Mouse (Mus musculus) spleen, adult 2 months (tissue): ENCODE data around the gene Mllt11. TPM values are rescaled to one million over a fixed set of nuclear protein-coding genes. Genes with fewer than 3 reads are reported as not detected.
A peak's percentile ranks its signal among the peaks of the same experiment; 100 is the strongest.

Source experiments
- DNase-seq, 2 experiments: peaks; one replicate each; pipeline versions ENCODE4 v3.0.0 to v3.0.0-alpha.2; 2012 to 2021; ENCODE audit warnings: low spot score in 2 of 2, low read depth in 1 of 2
- H3K27ac ChIP-seq: fragments of 200-500 bp; 2 replicates; pipeline ENCODE4 v1.5.1; 2012; ENCODE audit warnings: low read length, inconsistent platforms; ENCODE audit not compliant: insufficient read depth
- H3K27me3 ChIP-seq: fragments of 200-500 bp; 2 replicates; pipeline ENCODE4 v1.6.1; 2012; ENCODE audit warnings: mild to moderate bottlenecking, moderate library complexity, low read length, inconsistent platforms; ENCODE audit not compliant: control insufficient read depth, insufficient read depth
- H3K36me3 ChIP-seq: fragments of 200-500 bp; 2 replicates; pipeline ENCODE4 v1.6.1; 2012; ENCODE audit warnings: mild to moderate bottlenecking, low read length, inconsistent platforms; ENCODE audit not compliant: control insufficient read depth, insufficient read depth
- H3K4me1 ChIP-seq: fragments of 200-500 bp; 2 replicates; pipeline ENCODE4 v1.6.1; 2011; ENCODE audit warnings: inconsistent platforms; ENCODE audit not compliant: control insufficient read depth, insufficient read depth, insufficient read length
- H3K4me3 ChIP-seq: fragments of 200-500 bp; 2 replicates; pipeline ENCODE4 v1.5.1; 2011; ENCODE audit warnings: mild to moderate bottlenecking, inconsistent platforms; ENCODE audit not compliant: insufficient read depth, insufficient read length; ENCODE audit errors: extremely low read depth
- CTCF ChIP-seq: fragments of 200-500 bp; IDR thresholded peaks from 2 replicates; pipeline ENCODE4 v1.5.1; 2011; ENCODE audit warnings: mild to moderate bottlenecking, inconsistent platforms; ENCODE audit not compliant: insufficient read depth, insufficient read length, insufficient replicate concordance; ENCODE audit errors: extremely low read depth
- POLR2A ChIP-seq: fragments of 200-500 bp; IDR thresholded peaks from 2 replicates; pipeline ENCODE4 v1.6.1; 2011; ENCODE audit warnings: low read depth, low read length, inconsistent platforms
- WGBS: fragments of 180-500 bp; shearing (Covaris S2); methylation state at CpG from one replicate; pipeline ENCODE4 v1.1.7; 2018; 5-methylcytosine and 5-hydroxymethylcytosine counted together
- polyA plus RNA-seq: library from polyadenylated mRNA; depleted of rRNA; stranded (reverse); fragments of >200 nt; gene quantifications from 2 replicates; pipeline ENCODE4 v1.2.3, GENCODE M21; 2012

Gene Mllt11
- polyA plus RNA-seq, 1 experiment = 16.2 TPM

DNA sequence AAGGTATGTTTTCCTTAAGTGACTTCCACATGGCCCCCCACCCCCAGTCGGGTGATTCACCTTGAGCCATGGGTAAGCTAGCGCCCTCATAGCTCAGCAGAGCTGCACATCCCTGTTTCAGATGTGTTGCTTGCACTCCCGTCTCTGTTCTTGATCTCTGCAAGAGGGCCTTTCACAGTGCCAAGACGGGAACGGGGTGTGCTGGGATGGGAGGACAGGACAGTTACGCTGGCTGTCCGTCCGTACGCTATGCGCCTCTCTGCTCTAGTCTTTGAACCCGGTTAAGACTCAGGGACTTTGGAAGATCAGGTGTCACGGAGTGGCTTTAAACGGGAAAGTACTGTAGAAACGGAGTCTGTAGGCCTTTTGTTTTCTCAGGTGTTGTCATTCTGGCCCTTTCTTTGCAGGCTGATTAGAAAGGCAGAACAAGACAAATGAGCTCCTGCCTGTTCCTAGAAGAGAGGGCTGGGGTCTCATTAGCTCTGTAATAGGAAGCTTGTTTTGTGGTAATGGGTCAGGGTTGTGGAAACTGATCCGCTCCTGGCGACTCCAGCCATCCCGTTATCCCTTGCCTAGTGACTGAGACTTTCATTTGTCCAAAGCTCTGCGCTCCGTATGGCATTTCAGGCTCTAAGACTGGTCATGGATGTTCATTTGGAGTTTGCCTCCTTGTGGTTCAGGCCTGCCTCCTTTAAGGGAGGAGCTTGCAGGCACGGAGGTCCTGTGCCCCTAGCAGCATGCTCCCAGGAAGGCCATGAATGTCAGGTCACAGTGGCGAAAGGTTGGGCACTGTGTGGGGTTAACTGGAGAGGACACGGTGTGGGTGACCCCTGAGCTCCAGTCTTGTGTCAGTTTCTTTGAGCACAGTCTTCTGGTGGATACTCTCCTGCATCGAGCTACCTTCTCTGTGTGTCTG, 3.7 kb upstream of the Mllt11 start:
- Histone ChIP-seq H3K27me3 (no peaks in the 10 kb centered on the region), H3K4me1 (peaks cover 12% of the 10 kb centered on the region), H3K4me3 (no peak overlapping the region), H3K27ac (no peak overlapping the region), H3K36me3 (peaks cover 51% of the 10 kb centered on the region)
- 93% methylated on average over 23 of the region's 23 CpGs for WGBS
- no peak for TF ChIP-seq CTCF
- no peak for TF ChIP-seq POLR2A
- no peak for DNase-seq

DNA sequence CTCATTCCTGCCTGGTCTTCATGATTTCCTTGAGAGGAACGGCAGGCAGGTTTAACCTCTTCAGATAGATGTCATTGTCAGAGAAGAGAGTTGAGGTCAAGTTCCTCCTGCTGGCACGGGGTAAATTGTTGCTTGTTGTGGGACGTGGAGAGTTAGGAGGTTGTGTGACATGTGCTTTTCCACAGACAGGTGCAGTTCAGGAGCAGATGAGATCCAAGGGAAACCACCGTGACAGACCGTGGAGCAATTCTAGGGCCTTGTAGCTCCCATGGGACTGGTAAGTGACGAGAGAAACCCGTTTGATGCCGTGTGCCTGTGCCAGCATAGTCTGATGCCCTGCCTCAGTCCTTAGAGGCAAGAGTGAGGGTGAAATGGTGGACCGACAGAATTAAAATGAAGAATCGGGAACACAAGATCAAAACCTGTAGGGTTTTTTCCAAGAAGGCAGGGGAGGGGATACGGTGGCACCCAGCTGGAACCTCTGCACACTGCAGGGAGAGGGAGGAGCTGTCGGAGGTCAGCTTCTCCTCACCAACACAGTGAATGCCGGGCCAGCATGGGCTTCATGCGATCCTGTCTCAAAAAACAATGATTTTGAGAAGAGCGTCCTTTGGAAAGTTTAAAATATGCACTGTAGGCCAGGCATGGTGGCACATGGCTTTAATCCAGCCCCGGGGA, 1.5 kb upstream of the Mllt11 start:
- H3K27me3 ChIP-seq = no peaks in the 10 kb centered on the region
- no peak overlapping the region for H3K4me3 ChIP-seq
- DNase-seq = no peak
- peak overlapping the region; percentile 7; the same call in 1 of the 2 replicates for H3K27ac ChIP-seq
- H3K36me3 ChIP-seq = peaks cover 51% of the 10 kb centered on the region
- TF ChIP-seq CTCF (no peak), POLR2A (no peak)
- peaks cover 15% of the 10 kb centered on the region for H3K4me1 ChIP-seq
- WGBS = 69% methylated on average over 16 of the region's 16 CpGs

DNA sequence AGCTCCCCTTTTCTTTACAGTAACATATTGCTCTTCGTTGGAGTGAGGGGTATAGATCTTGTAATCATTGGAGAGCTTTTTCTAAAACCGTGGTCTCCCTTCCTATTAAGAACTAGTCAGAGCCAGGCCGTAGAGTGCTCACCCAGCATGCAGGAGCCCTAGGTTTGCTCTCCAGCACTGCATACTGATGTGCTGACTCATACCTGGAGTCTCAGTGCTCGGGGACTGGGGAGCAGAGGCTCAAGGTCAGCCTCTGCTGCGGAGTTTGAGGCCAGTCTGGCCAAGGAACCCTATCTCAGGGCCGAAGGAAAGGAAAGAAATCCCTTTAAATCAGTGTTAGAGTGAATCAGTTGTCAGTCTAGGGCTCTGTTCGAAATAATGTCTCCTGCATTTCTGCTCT, 800 bp upstream of the Mllt11 start:
- DNase-seq = no peak
- 77% methylated on average over 7 of the region's 7 CpGs for WGBS
- no peaks in the 10 kb centered on the region for H3K27me3 ChIP-seq
- peaks cover 15% of the 10 kb centered on the region for H3K4me1 ChIP-seq
- H3K27ac ChIP-seq = no peak overlapping the region
- TF ChIP-seq POLR2A (no peak), CTCF (no peak)
- H3K4me3 ChIP-seq = no peak overlapping the region
- H3K36me3 ChIP-seq = peaks cover 48% of the 10 kb centered on the region

DNA sequence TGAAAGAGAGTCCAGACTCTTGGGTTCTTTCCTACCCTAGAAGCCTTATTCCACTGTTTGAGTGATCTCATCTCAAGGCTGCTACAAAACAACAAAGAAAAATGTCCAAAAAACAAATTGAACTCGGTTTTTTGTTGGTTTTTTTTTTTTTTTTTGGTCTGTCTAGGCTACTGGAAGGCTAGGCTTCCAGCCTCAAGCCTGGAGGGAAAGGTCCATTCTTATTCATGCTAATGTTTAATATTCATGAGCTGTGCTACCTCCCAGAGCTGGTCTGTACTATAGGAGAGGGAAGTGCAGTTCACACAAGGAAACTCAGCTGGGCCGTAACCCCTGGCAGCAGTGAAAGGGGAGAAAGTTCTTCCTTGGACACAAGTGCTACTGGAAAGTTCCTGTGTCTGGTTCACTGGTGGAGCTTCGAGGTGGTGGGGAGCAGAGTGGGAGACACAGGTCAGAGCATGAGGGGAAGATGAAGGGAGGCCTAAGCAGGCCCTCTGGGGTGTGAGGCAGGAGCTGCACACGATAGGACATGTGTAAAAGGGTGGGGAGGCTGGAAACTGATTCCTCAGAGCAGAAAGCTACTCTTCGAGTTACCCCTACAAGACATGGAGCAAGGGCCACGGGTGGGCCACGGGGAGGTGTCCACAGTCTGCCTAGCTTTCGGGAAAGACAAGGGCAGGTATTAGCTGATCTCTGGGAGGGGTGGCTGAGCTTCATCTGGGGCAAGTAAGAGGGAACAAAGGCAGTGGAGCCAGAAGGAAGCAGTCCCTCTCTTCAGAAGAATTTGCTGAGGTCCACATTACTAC, 1.3 kb downstream of the Mllt11 start:
- DNase-seq = peak in 1 of 2 experiments; percentile 20
- H3K27ac ChIP-seq = peak overlapping the region; percentile 97
- WGBS = 7% methylated on average over 8 of the region's 8 CpGs
- no peak; the same call in 1 of the 2 replicates for TF ChIP-seq POLR2A
- no peak for TF ChIP-seq CTCF
- H3K4me3 ChIP-seq = peak overlapping the region; percentile 80
- peaks cover 36% of the 10 kb centered on the region for H3K36me3 ChIP-seq
- peaks cover 15% of the 10 kb centered on the region for H3K4me1 ChIP-seq
- H3K27me3 ChIP-seq = no peaks in the 10 kb centered on the region

DNA sequence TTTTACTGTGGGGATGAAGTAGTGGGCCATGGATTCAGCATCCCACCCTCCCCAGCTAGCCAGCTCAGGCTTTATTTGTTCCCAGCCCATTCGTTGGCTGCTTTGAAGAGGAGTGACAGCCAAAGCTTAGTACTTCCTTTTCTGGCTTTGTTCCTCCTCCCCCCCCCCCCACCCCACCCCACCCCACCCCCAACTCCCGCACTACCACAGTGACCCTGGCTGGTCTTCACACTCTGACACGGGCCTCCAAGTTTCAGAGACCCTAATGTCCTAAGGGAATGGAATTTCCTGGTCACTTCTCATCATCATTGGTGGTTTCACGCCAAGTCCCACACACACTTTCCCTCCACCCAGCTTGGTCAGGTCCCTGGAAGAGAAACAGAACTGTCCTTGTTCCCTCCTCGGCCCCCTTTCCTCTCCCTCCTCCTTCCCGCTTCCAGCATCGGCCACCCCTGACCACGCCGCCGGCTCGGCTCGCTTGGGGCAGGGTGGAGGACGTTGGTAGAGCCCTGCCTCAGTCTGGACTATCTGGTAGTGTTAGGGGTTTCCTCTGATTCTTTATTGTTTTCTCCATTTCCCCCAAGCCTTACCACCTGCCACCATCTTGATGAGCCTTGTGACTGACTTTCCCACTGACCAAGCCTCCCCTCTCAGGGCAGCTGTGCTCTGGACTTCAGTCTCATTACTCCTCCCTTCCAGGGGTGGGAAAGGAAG, 2.0 kb downstream of the Mllt11 start:
- peaks cover 15% of the 10 kb centered on the region for H3K4me1 ChIP-seq
- peak in 1 of 2 experiments; percentile 31 for DNase-seq

More for the DNA sequence above, 2.0 kb downstream of the Mllt11 start:
- no peaks in the 10 kb centered on the region for H3K27me3 ChIP-seq
- peaks cover 30% of the 10 kb centered on the region for H3K36me3 ChIP-seq
- peak overlapping the region; percentile 80 for H3K4me3 ChIP-seq
- peak overlapping the region; percentile 97 for H3K27ac ChIP-seq
- under 1% methylated on average over 13 of the region's 13 CpGs for WGBS
- TF ChIP-seq CTCF (no peak), POLR2A (no peak)
